Mouse (Mus musculus) left cerebral cortex, adult 8-10 months (tissue): Measurements from ENCODE around the gene Rora. TPM values are rescaled to one million over a fixed set of nuclear protein-coding genes. Genes with fewer than 3 reads are reported as not detected.

Experiments
- DNase-seq, 2 experiments: peaks; one replicate each; pipeline ENCODE4 v3.0.0; 2022; ENCODE audit warnings: low spot score in 2 of 2
- total RNA-seq, 4 experiments: library from RNA; stranded (reverse); gene quantifications; 2 replicates each; pipeline ENCODE4 v1.2.4; 2022

Gene Rora
- total RNA-seq, 4 experiments from 2014 or later: 63.5 to 74.1 (median 72.9) TPM

DNA sequence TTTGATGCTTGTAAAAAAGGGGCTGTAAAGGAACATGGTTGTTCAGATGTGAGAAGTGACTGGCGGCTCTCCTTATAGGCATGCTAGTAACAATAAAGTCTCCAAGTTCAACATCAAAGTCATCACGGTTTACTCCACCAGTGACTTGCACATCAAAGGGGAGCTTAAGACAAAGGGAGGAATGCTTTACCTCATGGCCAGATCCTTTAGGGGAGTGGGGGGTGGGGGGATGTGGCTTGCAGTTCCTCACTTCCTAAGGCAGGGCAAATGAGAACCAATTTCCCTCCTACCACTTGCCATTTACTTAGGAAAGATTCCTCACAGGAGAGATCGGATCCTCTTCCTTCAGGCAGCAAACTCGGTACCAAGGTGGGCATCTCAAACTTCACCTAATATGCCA lies 648.4 kb downstream of the Rora start:
- no peak for DNase-seq

DNA sequence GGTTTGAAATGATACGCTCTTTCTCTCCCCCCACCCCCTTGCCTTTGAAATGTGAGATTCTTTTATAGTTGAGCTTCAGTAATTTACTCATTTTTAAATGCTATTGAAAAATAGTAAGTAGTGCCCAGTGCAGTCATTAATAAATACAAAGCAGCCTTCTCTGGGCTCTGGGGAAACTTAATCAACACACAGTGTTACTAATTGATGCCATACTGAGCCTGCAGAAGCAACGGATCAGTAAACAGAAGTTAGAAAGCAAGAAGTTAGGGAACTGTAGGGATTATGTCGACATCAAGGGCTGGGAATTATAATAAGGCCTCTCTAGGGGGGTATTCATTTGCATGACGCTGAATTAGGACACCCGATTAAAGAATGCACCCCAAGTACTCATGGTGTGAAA lies 649.3 kb downstream of the Rora start:
- DNase-seq: no peak

DNA sequence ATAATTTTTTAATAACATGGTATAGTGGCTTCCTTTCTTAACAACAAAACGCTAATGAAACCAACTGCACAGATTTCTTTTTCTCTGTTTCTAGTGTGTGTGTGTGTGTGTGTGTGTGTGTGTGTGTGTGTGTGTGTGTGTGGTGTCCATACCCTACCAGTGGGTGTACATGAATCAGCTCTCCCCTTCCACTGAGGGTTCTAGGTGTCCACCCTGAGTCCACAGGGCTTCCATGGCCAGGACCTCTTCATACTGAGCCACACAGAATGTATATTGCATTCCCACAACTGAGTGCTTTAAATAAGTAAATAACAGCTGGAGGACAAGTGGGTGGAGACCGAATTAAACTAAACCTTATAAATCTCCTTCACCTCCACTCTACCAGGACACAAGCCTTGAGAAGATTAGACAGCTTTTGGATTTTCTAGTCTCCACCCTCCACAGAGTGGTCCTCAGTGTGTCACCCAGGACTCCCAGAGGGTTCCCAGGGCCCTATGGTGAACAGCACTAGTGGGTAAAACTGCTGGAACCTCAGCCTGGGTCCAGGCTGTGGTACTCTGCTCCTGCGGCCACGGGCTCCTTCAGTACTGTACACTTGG lies 649.9 kb downstream of the Rora start:
- DNase-seq: no peak

DNA sequence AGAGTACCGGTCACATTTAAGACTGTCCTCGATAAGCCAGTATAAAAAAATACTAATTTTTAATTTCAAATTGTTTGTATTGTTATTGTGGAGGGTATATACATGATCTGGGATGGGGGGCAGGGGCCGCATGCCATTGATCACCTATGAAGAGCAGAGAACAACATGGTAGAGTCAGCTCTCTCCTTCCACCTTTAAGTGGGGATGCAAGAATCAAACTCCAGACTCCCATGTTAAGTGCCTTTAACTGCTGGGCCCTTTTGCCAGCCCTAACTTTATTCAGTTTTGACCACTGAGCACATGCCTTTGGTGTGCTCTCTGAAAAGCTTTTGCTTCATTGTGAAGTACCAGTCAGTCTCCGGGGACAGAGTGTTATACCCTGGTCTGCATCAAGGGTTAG lies 650.4 kb downstream of the Rora start:
- no peak for DNase-seq

GRCm38 (mm10) chr9:69304492-69304891 lies 650.9 kb downstream of the Rora start:
- no peak for DNase-seq

- DNase-seq: no peak
Observed at GRCm38 (mm10) chr9:69304991-69305390, 651.4 kb downstream of the Rora start.

DNA sequence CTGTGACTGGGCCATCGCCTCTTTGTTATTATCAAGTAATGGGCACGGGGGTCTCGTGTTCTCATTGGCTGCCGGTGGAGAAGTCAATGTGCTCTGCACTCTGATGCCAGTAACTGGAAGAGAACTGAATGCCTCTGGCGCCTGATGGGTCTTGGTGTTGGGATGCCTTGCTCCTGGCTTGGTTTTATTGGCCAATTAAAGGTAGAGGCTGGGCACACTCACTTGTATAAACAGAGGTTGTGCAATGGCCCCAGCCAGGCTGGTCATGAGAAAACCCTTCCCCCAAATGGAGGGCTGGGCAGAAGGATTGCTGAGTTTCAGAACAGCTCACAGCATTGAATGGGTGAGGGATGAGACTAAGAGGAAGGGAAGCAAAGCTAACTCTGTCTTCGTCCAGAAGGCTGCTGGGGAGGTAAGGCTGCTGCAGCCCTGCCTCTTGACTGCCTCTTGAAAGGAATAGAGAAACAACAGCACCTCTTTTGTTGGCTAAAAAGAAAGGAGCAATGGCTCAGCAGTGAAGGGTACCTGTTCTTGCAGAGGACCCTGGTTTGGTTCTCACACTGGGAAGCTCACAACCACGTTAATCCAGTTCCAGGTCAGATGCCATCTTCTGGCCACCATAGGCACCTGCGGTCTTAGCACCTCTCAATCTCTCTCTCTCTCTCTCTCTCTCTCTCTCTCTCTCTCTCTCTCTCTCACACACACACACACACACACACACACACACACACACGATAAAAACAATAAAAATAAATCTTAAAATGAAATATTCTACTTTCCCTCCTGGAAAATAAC lies 653.3 kb downstream of the Rora start:
- DNase-seq: no peak

- DNase-seq: no peak
Observed at GRCm38 (mm10) chr9:69307974-69308373, 654.4 kb downstream of the Rora start.

GRCm38 (mm10) chr9:69310524-69310923 lies 656.9 kb downstream of the Rora start:
- DNase-seq: no peak

- DNase-seq: no peak
Observed at GRCm38 (mm10) chr9:69313297-69313696, 659.7 kb downstream of the Rora start.

- no peak for DNase-seq
Observed at GRCm38 (mm10) chr9:69314451-69315210, 661.0 kb downstream of the Rora start.

- no peak for DNase-seq
Observed at GRCm38 (mm10) chr9:69317527-69318115, 664.0 kb downstream of the Rora start.

DNA sequence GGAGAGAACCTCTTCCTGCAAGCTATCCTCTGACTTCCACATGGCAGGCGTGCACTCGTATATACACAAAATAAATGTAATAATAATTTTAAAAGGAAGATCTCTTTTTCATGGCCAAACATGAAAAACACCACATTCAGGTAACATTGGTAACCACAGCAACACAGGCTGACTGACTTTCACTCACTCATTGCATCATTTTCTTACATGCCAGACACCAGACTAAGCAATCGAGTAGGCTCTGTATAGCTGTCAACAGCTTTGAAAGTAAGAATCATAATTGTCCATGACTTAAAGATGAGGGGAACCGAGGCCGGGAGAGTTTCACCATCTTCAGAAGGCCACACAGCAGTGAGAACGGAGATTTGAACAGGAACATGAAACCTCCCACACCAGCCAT lies 665.8 kb downstream of the Rora start:
- DNase-seq: no peak

- no peak for DNase-seq
Observed at GRCm38 (mm10) chr9:69319913-69320634, 666.5 kb downstream of the Rora start.

DNA sequence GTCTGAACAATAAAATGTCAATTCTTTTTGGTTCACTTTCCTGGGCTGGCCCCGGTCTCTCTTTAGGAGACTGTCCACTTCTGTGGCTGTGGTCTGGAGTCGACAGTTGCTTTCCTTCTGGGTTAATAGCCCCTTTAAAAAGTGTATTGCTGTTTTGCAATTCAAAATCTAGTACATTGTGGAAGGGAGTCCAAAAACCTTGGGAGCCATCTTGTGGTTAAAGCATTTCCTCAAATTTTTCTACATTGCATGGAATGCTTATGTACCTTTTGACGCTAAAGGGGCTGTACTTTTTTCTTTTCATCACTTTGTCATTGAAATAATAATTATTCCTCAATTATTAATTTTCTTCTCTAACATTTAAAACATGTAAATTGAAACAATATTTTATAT lies 667.0 kb downstream of the Rora start:
- DNase-seq: no peak

- DNase-seq: no peak
Observed at GRCm38 (mm10) chr9:69321956-69322355, 668.4 kb downstream of the Rora start.

- no peak for DNase-seq
Observed at GRCm38 (mm10) chr9:69323831-69324230, 670.2 kb downstream of the Rora start.

DNA sequence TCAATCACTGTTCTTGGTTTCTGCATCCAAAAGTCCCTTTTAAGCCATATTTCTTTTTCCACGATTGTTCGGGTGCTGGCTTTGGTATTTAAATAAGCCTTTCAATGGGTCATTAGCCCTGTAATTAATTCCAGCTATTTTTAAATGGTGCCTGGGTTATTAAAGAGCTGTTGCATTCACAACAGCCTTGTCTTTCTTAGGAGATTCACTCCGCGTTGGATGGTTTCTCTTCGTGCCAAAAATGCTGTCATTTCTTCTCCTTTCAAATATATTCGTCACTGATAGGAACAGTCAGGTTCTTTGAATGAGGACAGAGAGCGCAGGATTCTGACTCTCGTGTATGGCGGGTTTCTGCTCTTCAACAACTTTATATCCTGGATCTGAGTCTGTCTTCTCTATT lies 673.5 kb downstream of the Rora start:
- DNase-seq: no peak

DNA sequence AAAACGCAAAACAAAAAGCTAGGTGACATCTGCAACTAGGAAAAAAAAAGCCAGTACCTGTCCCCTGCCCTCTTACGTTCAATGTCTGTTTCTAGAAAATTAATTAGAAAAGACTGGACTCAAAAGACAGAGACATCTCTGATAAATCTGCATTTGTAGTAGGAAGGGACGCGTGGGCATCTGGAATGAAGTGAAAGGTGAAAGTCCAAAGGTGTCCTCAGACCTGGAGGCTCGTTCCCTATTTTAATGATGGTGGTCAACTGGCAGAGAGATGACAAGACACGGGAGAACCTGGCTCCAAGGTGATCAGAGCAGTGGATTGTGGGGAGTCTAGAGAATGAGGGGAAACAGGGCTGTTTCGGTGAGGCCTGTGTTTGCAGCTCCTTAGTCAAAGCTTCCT lies 674.0 kb downstream of the Rora start:
- no peak for DNase-seq

GRCm38 (mm10) chr9:69331790-69332189 lies 678.2 kb downstream of the Rora start:
- no peak for DNase-seq

GRCm38 (mm10) chr9:69332802-69333568 lies 679.4 kb downstream of the Rora start:
- DNase-seq: no peak
